Mouse (Mus musculus) midbrain, embryonic 14.5 days (tissue): ENCODE data around the gene Fign. TPM values are rescaled to one million over a fixed set of nuclear protein-coding genes. Genes with fewer than 3 reads are reported as not detected.

Experiments
- ATAC-seq: fragments of 200-750 bp; cut with Nextera tagmentation; 2 replicates; pipeline ENCODE4 v1.8.0; 2017; ENCODE audit warnings: moderate number of reproducible peaks, moderate library complexity; ENCODE audit not compliant: low FRiP score, low TSS enrichment
- DNase-seq: peaks from one replicate; pipeline ENCODE4 v3.0.0-alpha.2; 2015
- H3K27ac ChIP-seq: fragments of 300-500 bp; sonication (generic); replicated peaks from 2 replicates; pipeline ENCODE4 v1.5.1; 2014; ENCODE audit warnings: mild to moderate bottlenecking, low read depth, low read length, moderate library complexity
- H3K27me3 ChIP-seq: fragments of 300-500 bp; sonication (generic); 2 replicates; pipeline ENCODE4 v1.6.1; 2014; ENCODE audit warnings: low read length, control low read depth, mixed read lengths; ENCODE audit not compliant: control insufficient read depth, insufficient read depth
- H3K36me3 ChIP-seq: fragments of 300-500 bp; sonication (generic); 2 replicates; pipeline ENCODE4 v1.6.1; 2014; ENCODE audit warnings: low read length, control low read depth; ENCODE audit not compliant: control insufficient read depth, insufficient read depth
- H3K4me1 ChIP-seq: fragments of 300-500 bp; sonication (generic); 2 replicates; pipeline ENCODE4 v1.6.1; 2014; ENCODE audit warnings: mild to moderate bottlenecking, antibody characterized with exemption, low read length, control low read depth; ENCODE audit not compliant: control insufficient read depth, insufficient read depth
- H3K4me2 ChIP-seq: fragments of 300-500 bp; sonication (generic); 2 replicates; pipeline ENCODE4 v1.6.1; 2014; ENCODE audit warnings: mild to moderate bottlenecking, low read length, moderate library complexity
- H3K4me3 ChIP-seq: fragments of 300-500 bp; sonication (generic); replicated peaks from 2 replicates; pipeline ENCODE4 v1.5.1; 2014; ENCODE audit warnings: low read depth, low read length
- H3K9ac ChIP-seq: fragments of 300-500 bp; sonication (generic); replicated peaks from 2 replicates; pipeline ENCODE4 v1.6.1; 2014; ENCODE audit warnings: mild to moderate bottlenecking, low read length, moderate library complexity
- H3K9me3 ChIP-seq: fragments of 300-500 bp; sonication (generic); 2 replicates; pipeline ENCODE4 v1.6.1; 2016; ENCODE audit warnings: low read length, control low read depth, mixed read lengths; ENCODE audit not compliant: control insufficient read depth
- WGBS: fragments of 180-500 bp; shearing (Covaris S2); extraction: QIAGEN DNeasy Blood & Tissue Kit; methylation state at CpG from one replicate; pipeline ENCODE4 v1.1.7; 2014; 5-methylcytosine and 5-hydroxymethylcytosine counted together
- polyA plus RNA-seq: library from polyadenylated mRNA; unstranded; fragments of >200 nt; fragmentation: Nextera tagmentation; extraction: Ambion mirVana; gene quantifications from 2 replicates; pipeline ENCODE4 v1.2.1, GENCODE M21; 2014

Fign gene
- polyA plus RNA-seq, 1 experiment from 2014 or later: 21.2 TPM

GRCm38 (mm10) chr2:64096721-64097411, 972 bp downstream of the Fign start:
- peak overlapping the region; percentile 94 for H3K9ac ChIP-seq
- no peaks in the 10 kb centered on the region for H3K9me3 ChIP-seq
- no peaks in the 10 kb centered on the region for H3K36me3 ChIP-seq
- peak overlapping the region; percentile 99 for H3K27ac ChIP-seq
- no peaks in the 10 kb centered on the region for H3K27me3 ChIP-seq
- DNase-seq (peak; percentile 66), ATAC-seq (no peak)
- H3K4me2 ChIP-seq: peak overlapping the region; percentile 65
- under 1% methylated on average over 12 of the region's 12 CpGs for WGBS
- peak overlapping the region; percentile 74 for H3K4me3 ChIP-seq
- H3K4me1 ChIP-seq: peaks cover 20% of the 10 kb centered on the region; the same call in 1 of the 2 replicates

GRCm38 (mm10) chr2:64096176-64096575, 1.7 kb downstream of the Fign start:
- WGBS: 14% methylated on average over 5 of the region's 5 CpGs
- H3K4me1 ChIP-seq: peaks cover 20% of the 10 kb centered on the region; the same call in 1 of the 2 replicates
- H3K9me3 ChIP-seq: no peaks in the 10 kb centered on the region
- ATAC-seq (no peak), DNase-seq (no peak)
- H3K4me3 ChIP-seq: peak overlapping the region; percentile 74
- H3K36me3 ChIP-seq: no peaks in the 10 kb centered on the region
- peak overlapping the region; percentile 57; the same call in 1 of the 2 replicates for H3K27ac ChIP-seq
- H3K9ac ChIP-seq: peak overlapping the region; percentile 94
- peak overlapping the region; percentile 65 for H3K4me2 ChIP-seq
- H3K27me3 ChIP-seq: no peaks in the 10 kb centered on the region

GRCm38 (mm10) chr2:64095561-64095960, 2.3 kb downstream of the Fign start:
- DNase-seq: peak; percentile 58
- H3K9ac ChIP-seq: peak overlapping the region; percentile 36
- peak overlapping the region; percentile 74 for H3K4me3 ChIP-seq
- peak overlapping the region; percentile 55 for H3K27ac ChIP-seq
- peaks cover 20% of the 10 kb centered on the region; the same call in 1 of the 2 replicates for H3K4me1 ChIP-seq
- WGBS: 8% methylated on average over 5 of the region's 5 CpGs
- no peaks in the 10 kb centered on the region for H3K9me3 ChIP-seq
- no peaks in the 10 kb centered on the region for H3K36me3 ChIP-seq
- H3K27me3 ChIP-seq: no peaks in the 10 kb centered on the region
- no peak for ATAC-seq
- H3K4me2 ChIP-seq: peak overlapping the region; percentile 65

GRCm38 (mm10) chr2:64093087-64093486, 4.8 kb downstream of the Fign start:
- DNase-seq (no peak), ATAC-seq (no peak)
- H3K4me1 ChIP-seq: peaks cover 17% of the 10 kb centered on the region; the same call in 1 of the 2 replicates
- H3K9me3 ChIP-seq: no peaks in the 10 kb centered on the region
- WGBS: 69% methylated on average over 6 of the region's 6 CpGs
- no peak overlapping the region for H3K27ac ChIP-seq
- H3K36me3 ChIP-seq: no peaks in the 10 kb centered on the region
- H3K4me2 ChIP-seq: peak overlapping the region; percentile 65
- no peaks in the 10 kb centered on the region for H3K27me3 ChIP-seq
- H3K9ac ChIP-seq: 0 out of 2 replicates have a peak overlapping the region, but pooled peaks have one; percentile 10
- peak overlapping the region; percentile 11; the same call in 1 of the 2 replicates for H3K4me3 ChIP-seq

GRCm38 (mm10) chr2:64083853-64084427, 13.9 kb downstream of the Fign start:
- no peak overlapping the region for H3K9ac ChIP-seq
- ATAC-seq: no peak

GRCm38 (mm10) chr2:64079765-64080164, 18.1 kb downstream of the Fign start:
- Histone ChIP-seq H3K9ac (no peak overlapping the region; the same call in 1 of the 2 replicates), H3K36me3 (no peaks in the 10 kb centered on the region), H3K9me3 (no peaks in the 10 kb centered on the region), H3K4me2 (peak overlapping the region; percentile 32), H3K4me3 (no peak overlapping the region), H3K27ac (peak overlapping the region; percentile 49), H3K4me1 (peaks cover 53% of the 10 kb centered on the region), H3K27me3 (no peaks in the 10 kb centered on the region)
- DNase-seq (peak; percentile 67), ATAC-seq (peak; percentile 58; the same call in 1 of the 2 replicates)
- WGBS: 3% methylated on average over 4 of the region's 4 CpGs

More at GRCm38 (mm10) chr2:64083853-64084427, 13.9 kb downstream of the Fign start:
- Histone ChIP-seq H3K27me3 (no peaks in the 10 kb centered on the region), H3K27ac (no peak overlapping the region), H3K4me1 (peaks cover 19% of the 10 kb centered on the region), H3K4me3 (no peak overlapping the region), H3K9me3 (no peaks in the 10 kb centered on the region), H3K4me2 (no peak overlapping the region), H3K36me3 (no peaks in the 10 kb centered on the region)
- 81% methylated on average over 5 of the region's 5 CpGs for WGBS
- no peak for DNase-seq

GRCm38 (mm10) chr2:64078551-64078950, 19.3 kb downstream of the Fign start:
- peaks cover 55% of the 10 kb centered on the region for H3K4me1 ChIP-seq
- peak overlapping the region; percentile 49; the same call in 1 of the 2 replicates for H3K27ac ChIP-seq
- ATAC-seq: no peak

GRCm38 (mm10) chr2:64077846-64078245, 20.0 kb downstream of the Fign start:
- 43% methylated on average over 2 of the region's 2 CpGs for WGBS

More at GRCm38 (mm10) chr2:64078551-64078950, 19.3 kb downstream of the Fign start:
- 67% methylated on average over 3 of the region's 3 CpGs for WGBS
- Histone ChIP-seq H3K27me3 (no peaks in the 10 kb centered on the region), H3K4me2 (0 out of 2 replicates have a peak overlapping the region, but pooled peaks have one; percentile 32), H3K36me3 (no peaks in the 10 kb centered on the region), H3K9ac (no peak overlapping the region), H3K9me3 (no peaks in the 10 kb centered on the region), H3K4me3 (no peak overlapping the region)
- no peak for DNase-seq

More at GRCm38 (mm10) chr2:64077846-64078245, 20.0 kb downstream of the Fign start:
- ATAC-seq: peak; percentile 48
- Histone ChIP-seq H3K36me3 (no peaks in the 10 kb centered on the region), H3K27ac (no peak overlapping the region), H3K4me1 (peaks cover 55% of the 10 kb centered on the region), H3K9ac (no peak overlapping the region), H3K4me2 (no peak overlapping the region), H3K9me3 (no peaks in the 10 kb centered on the region), H3K27me3 (no peaks in the 10 kb centered on the region), H3K4me3 (no peak overlapping the region)
- peak; percentile 65 for DNase-seq
